Mouse (Mus musculus) NIH3T3 (cell line): ENCODE results near the gene Rgma.

Source experiments
- DNase-seq: peaks from one replicate; pipeline ENCODE4 v3.0.0-alpha.2; 2012; ENCODE audit warnings: low read depth

Gene Rgma

DNA sequence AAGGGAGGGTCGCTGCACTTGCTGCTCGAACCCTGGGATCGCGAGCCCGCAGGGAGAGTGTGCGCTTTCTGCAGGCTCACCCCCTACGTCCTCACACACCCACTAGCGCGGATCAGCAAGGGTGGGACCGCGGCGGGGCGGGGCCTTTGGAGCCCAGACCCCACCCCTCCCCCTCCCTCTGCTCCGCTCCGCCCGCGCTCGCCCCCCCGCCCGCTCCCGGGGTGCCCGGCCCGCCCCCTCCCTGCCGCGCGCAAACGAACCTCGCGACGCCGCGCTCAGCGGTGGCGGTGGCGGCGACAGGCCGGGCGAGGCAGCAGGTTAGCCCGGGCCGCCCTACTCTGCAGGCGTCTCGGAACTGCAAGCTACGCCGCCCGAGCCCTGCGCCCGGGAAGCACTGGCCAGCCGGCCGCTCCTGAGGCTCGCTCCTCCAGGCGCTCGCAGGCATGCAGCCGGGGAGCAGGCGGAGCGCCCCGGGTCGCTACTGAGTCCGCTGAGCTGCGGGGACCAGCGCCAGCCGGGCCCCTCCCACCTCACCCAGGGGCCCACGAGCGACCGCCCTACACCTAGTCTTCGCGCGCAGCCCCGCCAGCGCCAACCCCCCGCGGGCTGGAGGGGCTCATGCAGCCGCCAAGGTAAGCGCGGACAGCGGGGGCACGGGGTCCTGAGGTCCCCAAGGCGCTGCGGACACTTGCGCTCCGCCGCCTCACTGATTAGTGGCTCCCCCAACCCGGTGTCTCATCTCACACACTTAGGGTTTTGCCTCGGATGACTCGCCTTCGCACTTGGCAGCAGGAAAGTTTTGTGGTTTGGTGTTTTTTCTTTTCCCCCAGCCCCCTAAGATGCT is at the start of gene Rgma:
Gene Rgma (plus strand): TSS at position 253 of the 844 bp plus-strand sequence.
- peak; percentile 74 for DNase-seq

DNA sequence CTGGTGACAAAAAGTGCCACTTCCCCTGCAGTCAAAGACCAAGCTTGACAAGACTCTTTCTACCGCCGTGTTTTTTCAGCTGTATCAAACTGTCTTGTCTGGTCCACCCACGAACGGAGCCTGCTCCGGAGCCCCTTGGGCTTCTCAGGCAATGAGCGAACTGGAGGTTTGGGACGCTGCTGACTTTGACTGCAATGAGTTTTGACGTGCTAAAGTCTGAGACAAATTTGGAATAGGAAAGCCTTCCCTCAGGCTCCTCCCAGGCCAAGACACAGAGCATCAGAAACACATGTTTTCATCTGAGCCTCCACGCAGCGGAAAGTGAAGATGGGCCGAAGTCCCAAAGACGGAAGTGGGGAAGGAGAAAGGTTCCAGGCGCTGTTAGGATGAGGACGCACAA is 49.1 kb upstream of the Rgma start:
- DNase-seq, result no peak

DNA sequence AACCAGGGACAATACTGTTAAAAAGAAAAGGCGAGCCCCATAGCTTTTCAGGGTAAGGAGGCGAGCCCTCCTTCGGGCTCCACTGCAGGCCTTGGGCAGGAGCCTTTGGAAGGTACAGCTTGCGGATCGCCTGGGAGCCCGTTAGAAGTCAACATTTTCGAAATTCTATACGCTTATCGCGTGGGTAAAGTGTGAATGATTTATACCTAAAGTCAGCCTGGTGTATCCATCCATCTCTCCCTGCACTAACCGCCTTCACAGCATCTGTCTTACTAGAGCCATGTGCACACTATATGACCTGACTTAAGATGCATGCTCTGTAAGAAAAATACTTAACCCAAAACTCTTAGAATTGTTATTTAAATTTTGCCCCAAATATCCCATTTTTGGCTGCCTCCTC is 48.6 kb upstream of the Rgma start:
- no peak for DNase-seq

DNA sequence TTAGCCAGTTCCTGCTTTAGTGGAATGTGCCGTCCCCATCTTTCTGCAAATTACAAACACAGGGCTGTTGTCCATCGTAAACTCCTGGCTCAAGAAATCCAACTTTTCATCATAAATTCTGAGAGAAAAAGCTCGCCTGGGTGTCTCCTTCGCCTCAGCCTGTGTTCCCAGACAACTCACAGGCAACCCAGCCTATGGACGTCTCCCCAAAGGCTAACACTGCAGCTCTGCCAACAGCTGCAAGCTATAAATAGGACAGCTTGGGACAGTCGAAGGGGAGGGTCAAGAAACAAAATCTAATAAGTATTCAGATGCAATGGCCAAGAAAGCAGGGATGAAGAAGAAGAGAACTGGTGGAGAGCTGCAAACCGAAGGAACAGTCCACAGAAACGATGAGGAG is 48.1 kb upstream of the Rgma start:
- peak; percentile 45 for DNase-seq

DNA sequence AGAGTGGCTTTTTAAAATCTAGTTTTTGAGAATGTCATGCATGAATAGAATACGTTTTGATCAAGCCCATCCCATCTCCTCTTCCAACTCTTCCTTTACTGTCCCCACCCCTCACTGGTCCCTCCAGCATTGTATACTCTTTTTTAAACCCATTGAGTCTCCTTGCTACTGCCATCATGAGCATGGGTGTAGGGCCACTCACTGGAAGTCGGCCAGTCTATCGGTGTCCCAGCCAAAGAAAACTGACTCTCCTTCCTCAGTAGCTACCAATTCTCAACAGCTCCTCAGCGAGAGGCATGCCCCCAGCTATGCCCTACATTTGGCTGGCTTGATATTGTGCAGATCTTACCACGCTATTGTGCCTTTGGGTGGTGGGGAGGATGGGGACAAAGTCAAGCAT is 47.7 kb upstream of the Rgma start:
- DNase-seq, result no peak

GRCm38 (mm10) chr7:73328653-73329207 is 46.6 kb upstream of the Rgma start:
- no peak for DNase-seq

- no peak for DNase-seq
Observed at GRCm38 (mm10) chr7:73330754-73331153, 44.6 kb upstream of the Rgma start.

- DNase-seq, result peak; percentile 17
Observed at GRCm38 (mm10) chr7:73331645-73332044, 43.7 kb upstream of the Rgma start.

DNA sequence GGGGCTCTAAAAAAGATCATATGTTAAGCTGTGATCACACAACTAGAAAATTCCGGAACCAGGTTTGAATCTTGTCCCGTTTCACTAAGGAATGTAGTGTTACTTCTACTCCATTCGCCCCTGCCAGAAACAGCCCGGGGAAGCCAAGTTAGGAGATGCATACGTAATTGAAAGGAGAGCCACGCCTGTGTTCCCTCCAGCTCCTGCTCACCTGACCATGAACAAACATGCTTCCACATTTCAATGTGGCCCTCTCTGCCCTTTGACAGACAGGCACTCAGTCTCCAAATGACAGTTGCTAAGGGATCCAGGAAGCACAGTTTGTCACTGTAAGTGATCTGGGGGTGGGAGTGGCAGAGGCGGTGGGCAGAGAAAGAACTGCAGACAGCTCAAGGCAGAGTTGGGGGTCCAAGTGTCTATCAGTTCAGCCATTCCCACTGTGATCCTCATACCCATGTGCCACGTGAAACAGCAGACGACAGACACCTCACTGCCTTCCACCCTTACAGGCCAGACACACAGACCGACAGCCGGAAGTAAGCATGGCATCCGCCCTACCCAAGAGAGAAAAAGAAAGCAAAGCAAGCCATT is 41.8 kb upstream of the Rgma start:
- DNase-seq, result no peak

GRCm38 (mm10) chr7:73334883-73335282 is 40.4 kb upstream of the Rgma start:
- DNase-seq, result peak; percentile 37

GRCm38 (mm10) chr7:73336380-73336779 is 38.9 kb upstream of the Rgma start:
- DNase-seq, result no peak

GRCm38 (mm10) chr7:73338353-73338752 is 37.0 kb upstream of the Rgma start:
- no peak for DNase-seq

DNA sequence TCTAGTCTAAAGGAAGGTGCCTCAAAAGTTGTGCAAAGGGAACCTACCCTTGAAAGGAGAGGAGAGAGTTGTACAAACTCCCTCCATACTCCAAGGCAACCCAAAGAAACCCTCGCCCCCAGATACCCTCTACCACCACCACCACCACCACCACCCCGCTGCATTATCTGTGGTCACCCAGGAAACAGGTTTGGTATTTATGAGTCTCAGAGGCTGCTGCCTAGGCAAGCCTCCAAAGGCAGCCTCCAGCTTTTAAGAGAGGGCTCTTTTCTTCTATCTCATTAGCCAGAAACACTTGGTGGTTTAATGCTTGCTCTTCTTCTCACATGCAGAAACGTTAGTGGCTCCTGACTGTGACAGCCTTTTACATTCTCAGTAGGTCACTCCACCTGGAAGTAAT is 31.5 kb upstream of the Rgma start:
- no peak for DNase-seq

DNA sequence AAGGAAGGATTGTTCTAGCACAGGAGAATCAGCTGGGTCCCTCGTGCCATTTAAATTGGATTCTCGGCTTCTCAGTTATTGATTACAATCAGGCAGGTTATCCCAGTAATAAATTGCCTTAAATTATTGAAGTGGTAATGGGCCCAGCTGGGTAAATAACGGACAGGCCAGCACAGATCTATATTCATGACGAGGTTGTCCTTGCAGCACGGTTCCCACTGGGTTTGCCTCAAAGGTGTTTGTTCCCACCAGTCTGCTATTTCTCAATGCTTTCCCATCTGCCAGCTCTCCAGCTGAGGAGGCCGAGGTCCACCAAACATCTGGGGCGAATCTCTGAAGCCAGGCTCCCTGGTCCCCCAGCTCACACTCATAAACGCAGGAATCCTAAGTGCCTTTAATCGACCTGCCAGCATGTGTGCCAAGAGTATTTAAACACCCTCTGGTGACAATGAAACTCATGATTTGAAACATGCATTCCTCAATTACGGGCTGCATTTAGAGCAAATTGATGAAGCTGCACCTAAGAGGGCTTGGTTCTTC is 26.7 kb upstream of the Rgma start:
- DNase-seq, result no peak

GRCm38 (mm10) chr7:73349158-73349557 is 26.2 kb upstream of the Rgma start:
- DNase-seq, result peak; percentile 26

DNA sequence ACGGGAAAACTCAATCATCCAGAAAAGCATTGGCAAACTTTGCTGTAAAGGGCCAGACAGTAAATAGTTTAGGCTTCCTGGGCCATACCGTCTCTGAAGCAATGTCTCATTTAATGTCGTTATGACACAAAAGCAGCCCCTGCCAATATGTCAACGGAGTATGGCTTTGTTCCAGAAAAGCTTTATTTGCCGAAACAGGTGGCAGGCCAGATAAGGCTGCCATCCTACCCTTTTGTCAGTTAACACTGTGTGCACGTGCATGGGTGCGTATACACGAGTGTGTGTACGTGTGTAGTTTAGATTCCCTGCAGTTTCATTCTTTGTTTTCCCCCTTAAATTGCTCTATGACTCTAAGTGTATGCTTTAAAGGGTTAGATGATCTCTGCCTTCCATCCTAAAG is 20.1 kb upstream of the Rgma start:
- DNase-seq, result no peak

DNA sequence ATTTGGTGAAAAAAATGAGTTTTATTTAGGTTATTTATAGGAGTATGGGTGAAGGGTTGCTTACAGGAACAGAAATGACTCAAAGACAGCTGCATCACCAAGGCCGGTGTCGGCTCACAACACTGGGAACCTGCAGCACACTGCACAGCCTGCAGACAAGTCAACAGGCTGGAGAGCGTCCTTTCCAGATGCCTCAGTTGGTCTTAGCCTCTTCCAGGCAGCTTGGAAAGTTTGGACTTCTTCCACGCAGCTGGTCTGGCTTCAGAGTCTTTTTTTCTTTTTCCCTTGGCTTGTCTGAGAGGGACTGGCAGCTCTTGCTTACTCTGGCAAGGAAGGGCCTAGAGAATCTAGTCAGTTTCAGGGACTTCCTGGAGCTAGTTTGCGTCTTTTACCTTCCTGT is 18.4 kb upstream of the Rgma start:
- peak; percentile 35 for DNase-seq

DNA sequence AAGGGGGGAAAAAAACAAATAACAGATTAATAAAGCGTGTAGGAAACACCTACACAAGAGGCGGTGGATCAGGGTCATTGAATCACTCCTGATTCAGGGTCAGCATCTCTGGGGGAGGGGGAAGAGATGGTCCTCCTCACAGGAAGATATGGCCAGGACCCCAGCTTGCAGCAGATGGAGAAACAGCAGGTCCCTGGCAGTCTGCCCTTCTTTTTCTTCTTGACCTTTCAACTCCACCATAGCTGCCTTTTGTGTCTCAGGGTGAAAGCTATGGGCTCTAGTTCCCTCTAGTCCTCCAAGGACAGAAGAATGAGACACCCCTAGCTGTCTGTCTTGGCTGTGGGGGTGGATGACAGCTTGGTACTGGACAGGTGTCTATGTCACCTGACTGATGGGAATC is 17.7 kb upstream of the Rgma start:
- no peak for DNase-seq

GRCm38 (mm10) chr7:73365511-73365910 is 9.8 kb upstream of the Rgma start:
- DNase-seq, result no peak

DNA sequence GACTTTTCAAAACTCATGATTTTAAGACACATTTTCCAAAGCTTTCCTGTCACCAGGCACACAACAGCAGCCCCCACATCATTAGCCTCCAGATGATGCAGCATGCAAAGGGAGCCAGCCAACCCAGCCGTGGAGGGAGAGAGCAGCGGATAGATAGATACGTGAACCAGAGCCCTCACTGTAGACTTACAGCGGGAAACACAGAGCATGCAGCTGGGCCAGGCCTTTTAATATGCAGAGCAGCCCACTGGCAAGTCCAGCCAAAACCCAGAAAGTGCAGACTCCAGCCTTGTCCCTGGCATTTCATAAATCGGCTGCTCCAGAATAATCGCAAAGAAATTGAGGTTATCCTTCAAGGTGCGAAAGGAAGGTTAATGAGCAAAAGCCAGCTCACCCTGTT is 9.3 kb upstream of the Rgma start:
- no peak for DNase-seq

- peak; percentile 74 for DNase-seq
Observed at GRCm38 (mm10) chr7:73367681-73368464, 7.4 kb upstream of the Rgma start.

- no peak for DNase-seq
Observed at GRCm38 (mm10) chr7:73369992-73370391, 5.3 kb upstream of the Rgma start.
